Mouse (Mus musculus) midbrain, postnatal 0 days (tissue): ENCODE measurements around the gene Kcp. TPM values are rescaled to one million over a fixed set of nuclear protein-coding genes. Genes with fewer than 3 reads are reported as not detected.

Source experiments
- ATAC-seq: fragments of 200-750 bp; cut with Nextera tagmentation; 2 replicates; pipeline ENCODE4 v1.8.0; 2017; ENCODE audit warnings: moderate number of reproducible peaks, mild to moderate bottlenecking, moderate TSS enrichment, moderate library complexity; ENCODE audit not compliant: low FRiP score
- DNase-seq: peaks from one replicate; pipeline ENCODE4 v3.0.0-alpha.2; 2015; ENCODE audit warnings: low spot score
- H3K27ac ChIP-seq: fragments of 300-500 bp; sonication (generic); 2 replicates; pipeline ENCODE4 v1.5.1; 2014; ENCODE audit warnings: low read depth, mild to moderate bottlenecking, low read length, mixed read lengths
- H3K27me3 ChIP-seq: fragments of 300-500 bp; sonication (generic); 2 replicates; pipeline ENCODE4 v1.6.1; 2014; ENCODE audit warnings: low read length, control low read depth, mixed read lengths; ENCODE audit not compliant: insufficient read depth
- H3K36me3 ChIP-seq: fragments of 300-500 bp; sonication (generic); 2 replicates; pipeline ENCODE4 v1.6.1; 2014; ENCODE audit warnings: low read length, control low read depth, mixed read lengths; ENCODE audit not compliant: insufficient read depth
- H3K4me1 ChIP-seq: fragments of 300-500 bp; sonication (generic); 2 replicates; pipeline ENCODE4 v1.6.1; 2014; ENCODE audit warnings: mild to moderate bottlenecking, control low read depth, antibody characterized with exemption, low read length, mixed read lengths; ENCODE audit not compliant: insufficient read depth
- H3K4me2 ChIP-seq: fragments of 300-500 bp; sonication (generic); 2 replicates; pipeline ENCODE4 v1.6.1; 2014; ENCODE audit warnings: low read depth, mild to moderate bottlenecking, low read length, mixed read lengths; ENCODE audit not compliant: poor library complexity, severe bottlenecking
- H3K4me3 ChIP-seq: fragments of 300-500 bp; sonication (generic); 2 replicates; pipeline ENCODE4 v1.5.1; 2014; ENCODE audit warnings: low read depth, mild to moderate bottlenecking, low read length, moderate library complexity
- H3K9ac ChIP-seq: fragments of 300-500 bp; sonication (generic); replicated peaks from 2 replicates; pipeline ENCODE4 v1.6.1; 2014; ENCODE audit warnings: mild to moderate bottlenecking, low read length, moderate library complexity, mixed read lengths; ENCODE audit not compliant: poor library complexity, severe bottlenecking
- H3K9me3 ChIP-seq: fragments of 300-500 bp; sonication (generic); 2 replicates; pipeline ENCODE4 v1.6.1; 2016; ENCODE audit warnings: low read length, control low read depth
- CTCF ChIP-seq: IDR thresholded peaks from 2 replicates; pipeline ENCODE4 v1.5.1; 2016; ENCODE audit warnings: antibody characterized with exemption, mild to moderate bottlenecking
- WGBS: fragments of 180-500 bp; shearing (Covaris S2); extraction: QIAGEN DNeasy Blood & Tissue Kit; methylation state at CpG from one replicate; pipeline ENCODE4 v1.1.7; 2014; 5-methylcytosine and 5-hydroxymethylcytosine counted together
- polyA plus RNA-seq: library from polyadenylated mRNA; unstranded; fragments of >200 nt; fragmentation: Nextera tagmentation; extraction: Ambion mirVana; gene quantifications from 2 replicates; pipeline ENCODE4 v1.2.1, GENCODE M21; 2015
- total RNA-seq: library from RNA; depleted of rRNA; stranded (reverse); fragments of >200 nt; gene quantifications from 2 replicates; pipeline ENCODE4 v1.2.3, GENCODE M21; 2014

Gene Kcp
- total and polyA plus RNA-seq, 2 experiments from 2014 or later: 8.9 to 16.3 TPM

DNA sequence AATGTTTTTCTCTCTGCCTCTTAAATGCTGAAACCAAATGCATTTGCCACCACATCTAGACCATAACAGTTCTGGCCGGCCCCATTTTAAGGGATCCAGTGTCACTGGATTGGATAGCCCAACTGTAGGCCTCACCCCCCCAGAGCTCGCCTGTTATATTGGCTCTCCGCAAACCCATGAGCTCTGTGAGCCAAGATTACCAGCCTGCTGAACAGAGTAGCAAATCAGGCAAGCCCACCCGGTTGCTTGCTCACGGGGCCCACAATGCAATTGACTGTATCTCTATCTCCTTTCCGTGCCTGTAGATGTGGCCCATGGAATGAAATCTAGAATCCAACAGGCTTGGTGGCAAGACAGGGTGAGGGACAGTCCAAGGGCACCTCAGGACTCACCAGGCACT is 6.9 kb downstream of the Kcp start:
- DNase-seq (no peak), ATAC-seq (no peak)
- no peak overlapping the region for H3K4me3 ChIP-seq
- TF ChIP-seq CTCF: no peak
- 90% methylated on average over 6 of the region's 6 CpGs for WGBS
- H3K4me2 ChIP-seq: no peak overlapping the region
- no peak overlapping the region for H3K9ac ChIP-seq
- no peaks in the 10 kb centered on the region for H3K36me3 ChIP-seq
- peaks cover 9% of the 10 kb centered on the region; the same call in 1 of the 2 replicates for H3K4me1 ChIP-seq
- H3K27me3 ChIP-seq: peaks cover 18% of the 10 kb centered on the region
- H3K9me3 ChIP-seq: no peaks in the 10 kb centered on the region
- no peak overlapping the region for H3K27ac ChIP-seq

DNA sequence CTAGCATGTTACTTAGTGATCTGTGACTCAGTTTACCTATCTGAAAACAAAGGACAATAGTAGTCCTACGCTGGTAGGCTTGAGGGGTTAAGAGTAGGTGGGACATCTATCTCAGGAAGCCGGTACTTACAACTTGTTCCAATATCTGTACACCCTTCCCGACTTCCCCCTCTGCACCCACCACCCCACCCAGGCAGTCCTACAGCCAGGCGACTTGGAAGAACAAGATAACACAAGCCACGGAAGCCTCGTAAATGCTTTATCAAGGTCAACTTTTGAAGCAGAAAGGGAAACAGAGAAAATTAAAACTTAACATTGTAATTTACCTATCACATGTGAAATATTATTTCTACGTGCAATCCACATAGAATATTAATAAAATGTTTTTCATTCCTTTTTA is 7.6 kb downstream of the Kcp start:
- TF ChIP-seq CTCF: no peak
- Histone ChIP-seq H3K4me1 (peaks cover 9% of the 10 kb centered on the region; the same call in 1 of the 2 replicates), H3K27me3 (peaks cover 17% of the 10 kb centered on the region), H3K4me3 (no peak overlapping the region), H3K4me2 (no peak overlapping the region), H3K9me3 (no peaks in the 10 kb centered on the region), H3K36me3 (no peaks in the 10 kb centered on the region), H3K9ac (no peak overlapping the region), H3K27ac (no peak overlapping the region)
- WGBS: 93% methylated on average over 7 of the region's 7 CpGs
- no peak for DNase-seq
- ATAC-seq: no peak

DNA sequence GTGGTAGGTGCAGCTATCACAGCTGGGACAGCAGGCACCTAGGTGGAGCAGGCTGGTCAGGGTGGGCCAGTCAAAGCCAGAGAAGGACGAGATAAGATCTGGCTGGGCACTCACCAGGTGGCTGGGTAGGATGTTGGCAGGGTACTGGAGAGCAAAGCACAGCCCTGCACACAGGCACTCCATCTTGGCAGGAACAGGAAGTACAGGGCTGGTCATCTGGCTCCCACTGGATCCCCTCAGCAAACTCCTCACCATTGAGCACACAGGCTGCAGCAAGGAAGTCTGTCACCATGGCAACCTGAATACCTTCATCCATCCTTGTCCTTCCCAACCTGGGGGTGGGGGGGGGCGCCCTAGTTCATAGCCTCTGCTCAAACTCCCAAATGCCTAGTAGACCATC is 10.0 kb downstream of the Kcp start:
- peaks cover 17% of the 10 kb centered on the region for H3K27me3 ChIP-seq
- peak; percentile 27; the same call in 1 of the 2 replicates for ATAC-seq
- no peak for TF ChIP-seq CTCF
- H3K4me3 ChIP-seq: no peak overlapping the region
- no peak overlapping the region for H3K9ac ChIP-seq
- WGBS: 49% methylated on average over 2 of the region's 2 CpGs
- DNase-seq: peak; percentile 50
- peaks cover 9% of the 10 kb centered on the region; the same call in 1 of the 2 replicates for H3K4me1 ChIP-seq
- H3K27ac ChIP-seq: no peak overlapping the region
- H3K4me2 ChIP-seq: no peak overlapping the region
- no peaks in the 10 kb centered on the region for H3K9me3 ChIP-seq
- no peaks in the 10 kb centered on the region for H3K36me3 ChIP-seq

DNA sequence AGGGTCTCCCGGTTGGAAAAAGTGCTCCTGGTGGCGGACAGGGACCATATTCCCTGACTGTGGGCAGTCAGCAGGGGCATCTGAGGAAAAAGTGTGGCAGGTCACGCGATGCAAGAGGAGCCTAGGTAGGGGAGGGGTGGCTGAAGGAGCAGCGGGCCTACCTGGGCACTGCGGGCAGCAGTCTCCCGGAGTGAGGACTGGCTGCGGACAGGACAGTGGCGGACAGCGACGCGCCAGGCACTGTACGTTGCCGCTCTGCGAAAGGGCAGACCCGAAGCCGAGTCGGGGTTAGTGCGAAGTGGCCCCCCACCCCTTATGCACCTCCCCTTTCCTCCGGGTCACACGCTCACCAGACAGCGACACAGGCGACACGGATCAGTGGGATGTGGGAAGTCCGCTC is 11.5 kb downstream of the Kcp start:
- H3K4me1 ChIP-seq: peaks cover 9% of the 10 kb centered on the region; the same call in 1 of the 2 replicates
- H3K27me3 ChIP-seq: peaks cover 17% of the 10 kb centered on the region
- no peak overlapping the region for H3K27ac ChIP-seq
- WGBS: 17% methylated on average over 24 of the region's 25 CpGs
- H3K4me2 ChIP-seq: no peak overlapping the region
- H3K36me3 ChIP-seq: 0 out of 2 replicates have a peak, but pooled peaks cover 3% of the 10 kb centered on the region
- H3K9me3 ChIP-seq: no peaks in the 10 kb centered on the region
- DNase-seq (no peak), ATAC-seq (peak; percentile 15; the same call in 1 of the 2 replicates)
- H3K9ac ChIP-seq: 0 out of 2 replicates have a peak overlapping the region, but pooled peaks have one; percentile 4
- H3K4me3 ChIP-seq: no peak overlapping the region
- TF ChIP-seq CTCF: no peak

DNA sequence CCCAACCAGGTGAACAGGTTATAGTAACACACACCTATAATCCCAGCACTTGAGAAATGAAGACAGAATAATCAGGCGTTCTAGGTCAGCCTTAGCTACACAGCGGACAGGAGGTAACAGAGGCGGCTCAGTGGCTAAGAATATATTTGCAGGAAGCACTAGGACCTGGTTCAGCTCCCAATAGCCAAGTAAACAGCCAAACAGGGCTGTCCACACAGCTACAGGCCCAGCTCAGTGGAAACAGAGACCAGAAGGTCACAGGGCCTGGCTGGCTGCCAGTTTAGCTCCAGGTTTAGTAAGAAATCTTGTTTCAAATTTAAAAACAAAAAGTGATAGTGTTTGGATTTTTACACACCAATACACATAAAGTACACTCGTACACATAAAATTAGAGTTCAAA is 13.7 kb downstream of the Kcp start:
- Histone ChIP-seq H3K27ac (no peak overlapping the region), H3K9me3 (no peaks in the 10 kb centered on the region), H3K9ac (no peak overlapping the region), H3K4me2 (no peak overlapping the region), H3K4me1 (peaks cover 9% of the 10 kb centered on the region; the same call in 1 of the 2 replicates), H3K36me3 (0 out of 2 replicates have a peak, but pooled peaks cover 3% of the 10 kb centered on the region), H3K4me3 (no peak overlapping the region), H3K27me3 (peaks cover 17% of the 10 kb centered on the region)
- ATAC-seq (no peak), DNase-seq (no peak)
- WGBS: 90% methylated on average over 4 of the region's 4 CpGs
- TF ChIP-seq CTCF: no peak

DNA sequence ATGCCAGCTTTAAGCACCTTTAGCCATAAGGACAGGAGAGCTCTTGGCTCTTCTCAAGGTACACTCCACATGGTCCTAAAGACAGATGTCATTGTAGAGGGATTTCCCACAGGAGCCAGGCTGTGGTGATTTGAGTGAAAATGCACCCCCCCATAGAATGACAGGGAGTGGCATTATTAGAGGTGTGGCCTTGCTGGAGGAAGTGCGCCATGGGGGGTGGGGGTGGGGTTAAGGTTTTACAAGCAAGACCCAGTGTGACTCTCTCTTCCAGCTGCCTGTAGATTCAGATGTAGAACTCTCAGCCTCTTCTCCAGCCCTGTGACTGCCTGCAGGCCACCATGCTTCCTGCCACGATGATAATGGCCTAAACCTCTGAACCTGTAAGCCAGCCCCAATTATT is 21.8 kb downstream of the Kcp start:
- Histone ChIP-seq H3K27me3 (peaks cover 17% of the 10 kb centered on the region; the same call in 1 of the 2 replicates), H3K4me1 (no peaks in the 10 kb centered on the region), H3K36me3 (no peaks in the 10 kb centered on the region), H3K4me3 (no peak overlapping the region), H3K9ac (no peak overlapping the region), H3K9me3 (no peaks in the 10 kb centered on the region), H3K4me2 (no peak overlapping the region), H3K27ac (no peak overlapping the region)
- 47% methylated on average over 2 of the region's 2 CpGs for WGBS
- no peak for TF ChIP-seq CTCF
- DNase-seq: no peak
- no peak for ATAC-seq
